ENCODE assay signal across 7 mouse cellular contexts in the genomic region with DNA sequence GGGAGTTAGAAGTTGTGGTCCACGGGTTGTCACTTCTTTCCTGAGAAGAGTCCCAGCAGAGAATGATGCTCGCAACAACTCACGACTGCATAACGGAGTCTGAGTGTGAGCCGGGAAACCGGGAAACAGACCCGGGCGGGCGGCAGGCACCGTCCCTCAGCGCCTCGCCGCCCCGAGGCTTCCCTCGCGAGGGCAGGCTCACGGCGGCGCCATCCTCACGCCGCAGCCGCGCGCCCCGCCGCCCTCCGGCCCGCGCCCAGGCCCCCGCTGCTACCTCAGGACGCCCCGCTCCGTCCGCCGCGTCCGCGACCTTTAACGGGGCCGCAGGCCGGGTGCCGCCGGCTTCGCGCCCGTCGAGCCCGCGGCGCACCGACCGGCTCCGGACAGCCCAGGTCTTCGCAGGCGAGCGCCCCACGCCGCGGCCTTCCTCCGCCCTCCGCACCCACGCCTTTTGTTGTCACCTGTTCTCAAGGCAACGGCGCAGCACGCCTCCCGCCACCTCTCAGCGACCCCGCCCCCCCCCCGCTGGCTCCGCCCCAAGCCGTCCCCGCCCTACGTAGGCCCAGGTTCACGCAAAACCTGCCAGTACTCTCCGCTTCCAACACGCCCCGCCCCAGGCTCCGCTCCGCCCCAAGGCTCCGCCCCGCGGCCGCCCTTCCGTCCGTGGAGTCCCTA. TPM values are rescaled to one million over a fixed set of nuclear protein-coding genes. Genes with fewer than 3 reads are reported as not detected.
A peak's percentile ranks its signal among the peaks of the same experiment; 100 is the strongest.
DNase-seq lines count a peak whose midpoint lies in the region; ATAC-seq lines count a peak whose summit lies in the region.

A gene (minus strand): TSS at position 494 of the 675 bp plus-strand sequence.

- no peaks in the 10 kb centered on the region for H3K27me3 ChIP-seq in embryonic facial prominence, embryonic 12.5 days
- H3K27me3 ChIP-seq in limb, embryonic 11.5 days (ENCODE audit: control insufficient read depth, insufficient read depth, low read length): no peaks in the 10 kb centered on the region
- H3K27me3 ChIP-seq in midbrain, embryonic 14.5 days (ENCODE audit: control insufficient read depth, insufficient read depth, low read length): no peaks in the 10 kb centered on the region

- no peaks in the 10 kb centered on the region for H3K9me3 ChIP-seq in embryonic facial prominence, embryonic 12.5 days
- H3K9me3 ChIP-seq in limb, embryonic 11.5 days (ENCODE audit: control insufficient read depth, low read length): no peaks in the 10 kb centered on the region
- 0 out of 2 replicates have a peak, but pooled peaks cover 5% of the 10 kb centered on the region for H3K9me3 ChIP-seq in midbrain, embryonic 14.5 days (ENCODE audit: control insufficient read depth, low read length)

- H3K27ac ChIP-seq in embryonic facial prominence, embryonic 12.5 days: 0 out of 2 replicates have a peak within 1 kb of the TSS, but pooled peaks have one; percentile 46
- H3K27ac ChIP-seq in limb, embryonic 11.5 days (replicated peaks; ENCODE audit: low read depth, low read length): no peak within 1 kb of the TSS
- peak within 1 kb of the TSS; percentile 41; the same call in 1 of the 2 replicates for H3K27ac ChIP-seq in midbrain, embryonic 14.5 days (replicated peaks; ENCODE audit: low read depth, low read length)

- H3K4me3 ChIP-seq in embryonic facial prominence, embryonic 12.5 days: peak within 1 kb of the TSS; percentile 66
- H3K4me3 ChIP-seq in limb, embryonic 11.5 days (ENCODE audit: low read depth, low read length): peak within 1 kb of the TSS; percentile 51
- peak within 1 kb of the TSS; percentile 64 for H3K4me3 ChIP-seq in midbrain, embryonic 14.5 days (replicated peaks; ENCODE audit: low read depth, low read length)

- H3K9ac ChIP-seq in embryonic facial prominence, embryonic 12.5 days: peak within 1 kb of the TSS; percentile 60
- peak within 1 kb of the TSS; percentile 53 for H3K9ac ChIP-seq in limb, embryonic 11.5 days (ENCODE audit: low read length)
- H3K9ac ChIP-seq in midbrain, embryonic 14.5 days (replicated peaks; ENCODE audit: low read length): peak within 1 kb of the TSS; percentile 64

- peak within 1 kb of the TSS; percentile 91 for H3K4me2 ChIP-seq in embryonic facial prominence, embryonic 12.5 days (replicated peaks)
- H3K4me2 ChIP-seq in limb, embryonic 11.5 days (ENCODE audit: low read depth, severe bottlenecking): peak within 1 kb of the TSS; percentile 96
- H3K4me2 ChIP-seq in midbrain, embryonic 14.5 days (ENCODE audit: low read length): peak within 1 kb of the TSS; percentile 91

- DNase-seq in adrenal gland, postnatal 36 days: peak; percentile 91 to 93
- DNase-seq in heart, adult 11 months: peak; percentile 98
- peak; percentile 84 for DNase-seq in kidney, adult 11 months
- DNase-seq in limb, embryonic 11.5 days (ENCODE audit: low spot score): peak; percentile 91
- peak; percentile 86 for DNase-seq in midbrain, embryonic 14.5 days
- peak; percentile 89 for DNase-seq in spleen, adult 12 weeks (ENCODE audit: low spot score)

- ATAC-seq in embryonic facial prominence, embryonic 12.5 days (ENCODE audit: insufficient number of reproducible peaks, insufficient read depth, low FRiP score, low TSS enrichment): peak; percentile 98
- peak; percentile 96 for ATAC-seq in limb, embryonic 11.5 days (ENCODE audit: insufficient number of reproducible peaks, low FRiP score, low TSS enrichment, low read depth)
- peak; percentile 93 for ATAC-seq in midbrain, embryonic 14.5 days (ENCODE audit: low FRiP score, low TSS enrichment)

- H3K4me1 ChIP-seq in embryonic facial prominence, embryonic 12.5 days: no peaks in the 10 kb centered on the region; the same call in 1 of the 2 replicates
- H3K4me1 ChIP-seq in limb, embryonic 11.5 days (ENCODE audit: control insufficient read depth, insufficient read depth, low read length): no peaks in the 10 kb centered on the region
- H3K4me1 ChIP-seq in midbrain, embryonic 14.5 days (ENCODE audit: control insufficient read depth, insufficient read depth, low read length): 0 out of 2 replicates have a peak, but pooled peaks cover 2% of the 10 kb centered on the region

- H3K36me3 ChIP-seq in embryonic facial prominence, embryonic 12.5 days: no peaks in the 10 kb centered on the region
- H3K36me3 ChIP-seq in limb, embryonic 11.5 days (ENCODE audit: control insufficient read depth, insufficient read depth, low read length): no peaks in the 10 kb centered on the region
- H3K36me3 ChIP-seq in midbrain, embryonic 14.5 days (ENCODE audit: control insufficient read depth, insufficient read depth, low read length): no peaks in the 10 kb centered on the region

- WGBS in embryonic facial prominence, embryonic 12.5 days: 1% methylated on average over 74 of the region's 85 CpGs
- 1% methylated on average over 80 of the region's 85 CpGs for WGBS in limb, embryonic 11.5 days
- WGBS in midbrain, embryonic 14.5 days: under 1% methylated on average over 85 of the region's 85 CpGs

RNA-seq across cellular contexts. Expression of the gene that starts here (rescaled TPM):
- under 1 TPM; 0.59 to 0.70 TPM for total RNA-seq in adrenal gland, postnatal 36 days (2021)
- 0.90 and 1.2 TPM in 2 replicates for polyA plus RNA-seq in embryonic facial prominence, embryonic 12.5 days (2016; fragmentation: Nextera tagmentation; extraction: Ambion mirVana)
- 1.0 and 1.1 TPM in 2 replicates for polyA plus RNA-seq in limb, embryonic 11.5 days (2014; fragmentation: Nextera tagmentation; extraction: Ambion mirVana)
- 1.3 and 2.3 TPM in 2 replicates for polyA plus RNA-seq in midbrain, embryonic 14.5 days (2014; fragmentation: Nextera tagmentation; extraction: Ambion mirVana)

Comparison
In these comparisons a context has a peak if more than half of its experiments do, and no peak if none do; other contexts are left out.
1. Peak in DNase-seq in adrenal gland, postnatal 36 days; RNA of the gene not detected or under 1 TPM.